ENCODE assay signal across 17 mouse cellular contexts in the genomic region with DNA sequence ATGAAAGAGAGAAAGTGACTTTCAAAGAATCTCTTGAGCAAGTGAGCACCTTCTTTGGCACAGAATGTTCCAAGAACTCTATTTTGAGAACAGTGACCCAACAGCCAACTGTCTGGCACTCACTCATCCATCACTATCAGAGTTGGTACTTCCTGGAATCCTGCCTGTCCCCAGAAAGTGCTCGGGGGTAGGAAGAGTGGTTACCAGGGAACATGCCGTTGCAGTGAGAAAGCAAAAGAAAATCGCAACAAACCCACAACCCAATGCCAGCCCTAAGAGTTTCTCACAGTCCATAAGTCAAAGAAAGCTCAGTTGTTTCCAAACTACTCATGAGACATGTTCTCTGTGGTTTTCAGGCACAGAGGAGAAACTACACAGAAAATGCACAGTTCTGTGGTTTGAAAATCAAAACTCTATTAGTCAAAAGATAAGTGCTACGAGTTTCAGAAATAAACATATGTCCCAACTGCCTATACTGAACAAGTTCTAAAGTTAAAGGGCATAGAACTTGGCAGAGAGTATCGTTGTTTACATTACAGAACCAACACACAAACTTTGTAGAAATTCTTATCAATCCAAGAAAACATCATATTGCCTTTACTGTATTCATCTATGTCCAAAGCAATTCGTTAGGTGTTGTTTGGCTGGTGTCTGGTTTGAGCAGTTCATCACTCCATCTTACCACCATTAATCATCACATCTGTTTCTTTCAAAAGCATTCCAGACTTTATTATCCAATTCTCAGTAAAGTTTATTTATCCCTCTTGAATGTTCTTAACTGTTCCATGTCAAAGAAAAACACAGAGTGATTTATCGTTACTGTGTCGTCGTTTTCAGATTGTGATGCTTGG.
DNase-seq lines count a peak whose midpoint lies in the region; ATAC-seq lines count a peak whose summit lies in the region.
"Had no signal": no experiment of that assay in that cellular context is flagged by ENCODE, and none has a peak within 500 bp of the region (broad histone marks: within the 10 kb centered on the region; RNA-seq: fewer than 3 reads in every experiment).

No protein-coding gene starts in this region.

- no peaks in the 10 kb centered on the region for H3K9me3 ChIP-seq in heart, embryonic 14.5 days (ENCODE audit: control insufficient read depth, low read length)
- no peaks in the 10 kb centered on the region for H3K9me3 ChIP-seq in hindbrain, embryonic 12.5 days (replicated peaks)
- H3K9me3 ChIP-seq: forebrain, embryonic 15.5 days; limb, embryonic 15.5 days; midbrain, embryonic 13.5 days; stomach, embryonic 15.5 days had no signal

- WGBS in heart, embryonic 14.5 days, result 69% methylated on average over 9 of the region's 9 CpGs
- 89% methylated on average over 9 of the region's 9 CpGs for WGBS in hindbrain, embryonic 12.5 days

- H3K9ac ChIP-seq in heart, embryonic 14.5 days (ENCODE audit: low read length), result no peak overlapping the region
- H3K9ac ChIP-seq in hindbrain, embryonic 12.5 days, result no peak overlapping the region
- H3K9ac ChIP-seq: forebrain, embryonic 15.5 days; limb, embryonic 15.5 days; midbrain, embryonic 13.5 days; stomach, embryonic 15.5 days had no signal

- intact Hi-C loops in gastrocnemius, postnatal 36 days (cut with DNase I), result no loop called here

- H3K4me3 ChIP-seq in heart, embryonic 14.5 days (ENCODE audit: control insufficient read depth in 1 of 2, insufficient read depth in 1 of 2, low read depth in 1 of 2, low read length in 2 of 2), result no peak overlapping the region
- H3K4me3 ChIP-seq in hindbrain, embryonic 12.5 days, result no peak overlapping the region
- H3K4me3 ChIP-seq: forebrain, embryonic 15.5 days; limb, embryonic 15.5 days; midbrain, embryonic 13.5 days; stomach, embryonic 15.5 days had no signal

- peak; percentile 25 for DNase-seq in gastrocnemius, postnatal 25 days
- DNase-seq in gastrocnemius, postnatal 36 days, result no peak
- DNase-seq in 3T3-L1 (ENCODE audit: low read depth, low spot score), result peak; percentile 96
- DNase-seq in lung, postnatal 14 days, result peak; percentile 30
- no peak for DNase-seq in spleen, adult 18-20 months
- DNase-seq: adrenal gland, postnatal 25 days; cerebellum, adult 9-11 months; kidney, postnatal 25 days; thymus, postnatal 14 days had no signal

- no peaks in the 10 kb centered on the region for H3K27me3 ChIP-seq in heart, embryonic 14.5 days (ENCODE audit: control insufficient read depth, insufficient read depth, low read length)
- H3K27me3 ChIP-seq in hindbrain, embryonic 12.5 days, result no peaks in the 10 kb centered on the region
- H3K27me3 ChIP-seq: forebrain, embryonic 15.5 days; limb, embryonic 15.5 days; midbrain, embryonic 13.5 days; stomach, embryonic 15.5 days had no signal

- H3K4me1 ChIP-seq in heart, embryonic 14.5 days (ENCODE audit: control insufficient read depth in 2 of 2, insufficient read depth in 2 of 2, low read length in 2 of 2), result peaks cover 8 to 16% of the 10 kb centered on the region in 2 experiments
- H3K4me1 ChIP-seq in hindbrain, embryonic 12.5 days, result peaks cover 3% of the 10 kb centered on the region; the same call in 1 of the 2 replicates
- H3K4me1 ChIP-seq: stomach, embryonic 15.5 days had no signal

- H3K36me3 ChIP-seq in heart, embryonic 14.5 days (ENCODE audit: control insufficient read depth, insufficient read depth, low read length), result no peaks in the 10 kb centered on the region
- no peaks in the 10 kb centered on the region for H3K36me3 ChIP-seq in hindbrain, embryonic 12.5 days
- H3K36me3 ChIP-seq: forebrain, embryonic 15.5 days; limb, embryonic 15.5 days; midbrain, embryonic 13.5 days; stomach, embryonic 15.5 days had no signal

- H3K4me2 ChIP-seq in heart, embryonic 14.5 days (ENCODE audit: low read length), result no peak overlapping the region
- no peak overlapping the region for H3K4me2 ChIP-seq in hindbrain, embryonic 12.5 days (replicated peaks)
- H3K4me2 ChIP-seq: forebrain, embryonic 15.5 days; limb, embryonic 15.5 days; midbrain, embryonic 13.5 days; stomach, embryonic 15.5 days had no signal

- no peak; the same call in 1 of the 2 replicates for ATAC-seq in heart, embryonic 14.5 days (ENCODE audit: insufficient number of reproducible peaks, insufficient read depth, low FRiP score, low read depth)
- ATAC-seq in hindbrain, embryonic 12.5 days (ENCODE audit: low FRiP score), result no peak
- ATAC-seq: forebrain, embryonic 15.5 days; intestine, postnatal 0 days; midbrain, embryonic 13.5 days had no signal

- H3K27ac ChIP-seq in heart, embryonic 14.5 days (replicated peaks in 1 of 2; ENCODE audit: control insufficient read depth in 1 of 2, insufficient read depth in 1 of 2, low read depth in 2 of 2, low read length in 2 of 2), result peak overlapping the region; percentile 48 to 59
- no peak overlapping the region for H3K27ac ChIP-seq in hindbrain, embryonic 12.5 days
- H3K27ac ChIP-seq: forebrain, embryonic 15.5 days; limb, embryonic 15.5 days; macrophage; midbrain, embryonic 13.5 days; stomach, embryonic 15.5 days had no signal

Comparison
In these comparisons a context has a peak if more than half of its experiments do, and no peak if none do; other contexts are left out.
1. DNase-seq: peak in gastrocnemius, postnatal 25 days (single experiment), 3T3-L1 (single experiment) and lung, postnatal 14 days (single experiment); none in gastrocnemius, postnatal 36 days (0 of 2) and spleen, adult 18-20 months (0 of 2).